Mouse (Mus musculus): Measurements from ENCODE around the gene Pcolce2. TPM values are rescaled to one million over a fixed set of nuclear protein-coding genes. Genes with fewer than 3 reads are reported as not detected.

Gene Pcolce2
- total RNA-seq, 2 experiments from 2014 or later = 5.6 to 6.6 TPM

DNA sequence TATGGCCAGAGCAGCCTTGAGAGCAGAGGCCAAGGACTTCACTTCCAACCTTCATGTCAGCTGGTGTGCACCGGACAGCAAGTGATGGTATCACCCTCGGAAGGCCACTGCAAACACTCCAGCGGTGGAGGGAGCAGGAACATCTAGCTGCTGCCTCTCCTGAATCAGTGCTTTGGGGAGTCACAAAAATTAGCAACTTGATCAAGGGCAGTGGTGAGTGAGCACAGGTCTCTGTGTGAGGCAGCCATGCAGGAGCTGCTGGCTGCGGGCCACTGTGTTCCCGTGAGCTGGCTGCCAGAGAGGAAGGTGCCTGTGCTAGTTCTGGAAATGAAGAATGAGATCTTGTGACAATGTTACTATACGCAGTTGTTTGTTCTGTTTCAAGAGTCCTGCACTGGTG, 16.0 kb downstream of the Pcolce2 start:
- DNase-seq (ENCODE audit: low spot score in 2 of 2) = no peak

DNA sequence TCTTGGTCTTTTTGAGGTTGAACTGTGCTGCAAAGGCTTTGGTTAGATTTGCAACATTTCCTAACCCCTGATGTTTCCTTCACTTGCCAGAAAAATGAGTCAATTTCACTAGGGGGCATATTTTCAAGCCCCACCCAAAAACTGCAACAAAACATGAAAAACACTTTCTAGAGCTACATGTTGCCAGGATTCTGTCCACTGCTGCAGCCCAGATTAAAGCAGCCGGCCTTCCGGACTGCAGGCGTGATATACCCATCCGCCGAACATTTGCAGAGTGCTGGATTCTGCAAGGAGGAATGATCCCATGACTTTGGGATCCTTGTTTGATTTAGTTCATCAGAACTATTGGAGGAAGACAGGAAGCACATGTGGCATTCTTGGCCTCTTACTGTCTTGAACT, 17.0 kb downstream of the Pcolce2 start:
- DNase-seq (ENCODE audit: low spot score in 2 of 2) = no peak

DNA sequence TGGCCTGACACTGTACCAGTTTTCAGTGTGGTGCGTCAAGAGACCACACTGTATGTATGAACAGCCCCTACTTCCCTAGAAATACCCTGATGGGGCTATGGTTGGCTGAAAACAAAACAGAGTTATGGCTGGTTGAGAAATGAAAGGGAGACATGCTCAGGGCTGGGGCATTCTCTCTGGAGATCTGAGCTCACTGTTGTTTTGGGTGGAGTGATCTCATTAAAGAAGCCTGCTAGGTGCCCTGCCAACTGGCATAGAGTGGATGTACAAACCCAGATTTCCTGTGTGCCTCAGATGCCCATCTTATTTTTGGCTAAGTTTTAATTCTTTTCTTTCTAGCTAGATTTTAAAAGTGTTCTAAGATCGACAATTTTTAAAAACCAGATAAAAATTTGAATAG, 20.5 kb downstream of the Pcolce2 start:
- no peak for DNase-seq (ENCODE audit: low spot score in 2 of 2)

DNA sequence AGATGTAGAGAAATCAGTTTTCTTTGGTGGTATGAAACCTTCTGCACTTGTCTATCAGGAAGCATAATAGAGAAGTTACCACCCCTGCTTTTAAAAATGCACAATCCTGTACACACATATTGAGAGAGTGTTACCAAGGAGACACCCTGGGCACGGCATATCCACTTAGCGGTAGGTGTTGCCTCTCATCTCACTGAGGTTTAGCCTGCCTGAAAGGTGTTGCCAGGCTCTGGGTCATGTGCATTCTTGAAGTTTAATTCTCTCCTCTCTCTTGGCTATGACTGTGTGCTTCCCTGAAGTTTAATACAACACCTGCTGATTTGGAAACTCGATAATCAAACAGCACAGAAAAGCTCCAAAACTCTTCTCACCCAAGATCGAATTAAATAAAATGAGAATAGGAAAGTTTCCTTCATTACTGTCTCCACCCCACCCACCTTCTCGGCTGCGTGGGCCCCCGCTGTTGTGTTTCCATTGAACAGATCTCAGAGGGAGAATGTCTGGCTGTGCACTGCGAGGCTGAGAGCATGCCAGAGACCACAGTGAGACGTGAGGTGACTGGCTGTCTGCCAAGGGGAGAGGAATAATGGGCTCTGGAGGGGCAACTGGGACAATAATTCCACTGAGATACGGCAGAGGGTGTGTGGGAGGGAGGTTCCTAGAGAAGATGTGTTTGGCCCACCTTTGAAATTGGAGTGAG, 27.0 kb downstream of the Pcolce2 start:
- no peak for DNase-seq (ENCODE audit: low spot score in 2 of 2)

DNA sequence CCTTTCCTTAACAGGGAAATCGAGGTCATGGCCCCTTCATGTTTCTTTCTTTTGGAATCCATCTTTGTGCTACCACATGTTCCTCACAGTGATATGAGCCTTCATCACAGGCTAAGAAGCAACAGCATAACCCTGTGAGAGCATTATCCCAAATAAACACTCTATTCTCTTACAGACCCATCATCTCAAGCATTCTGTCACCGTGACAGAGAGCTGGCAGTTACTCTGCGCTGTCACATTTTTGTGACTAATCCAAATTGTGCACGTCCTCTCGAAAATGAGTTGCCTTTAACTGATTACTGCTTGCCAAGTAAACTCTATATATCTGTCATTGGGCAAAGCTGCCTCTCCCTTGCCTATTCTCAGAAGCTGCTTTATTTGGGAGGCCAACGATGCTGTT, 28.4 kb downstream of the Pcolce2 start:
- no peak for DNase-seq (ENCODE audit: low spot score in 2 of 2)

DNA sequence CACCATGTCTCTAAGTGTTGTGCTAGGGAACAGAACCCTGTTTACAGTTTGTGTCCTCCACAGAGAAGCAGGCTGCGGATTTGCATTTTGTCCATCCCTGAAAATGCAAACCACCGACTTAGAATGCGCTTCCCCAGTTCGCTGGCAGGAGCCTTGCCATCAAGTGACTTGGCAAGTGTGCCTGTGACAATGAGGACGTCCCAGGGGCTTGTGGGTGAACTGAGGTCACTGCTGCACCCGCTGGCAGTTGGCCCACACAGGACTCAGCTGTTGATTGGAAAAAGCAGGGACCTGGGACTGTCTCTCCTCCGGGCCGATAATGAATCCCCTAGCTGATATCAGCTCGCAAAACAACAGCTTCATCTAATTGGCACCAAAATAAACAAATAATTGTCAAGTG, 30.4 kb downstream of the Pcolce2 start:
- DNase-seq (ENCODE audit: low spot score in 2 of 2) = peak; percentile 21 to 31

DNA sequence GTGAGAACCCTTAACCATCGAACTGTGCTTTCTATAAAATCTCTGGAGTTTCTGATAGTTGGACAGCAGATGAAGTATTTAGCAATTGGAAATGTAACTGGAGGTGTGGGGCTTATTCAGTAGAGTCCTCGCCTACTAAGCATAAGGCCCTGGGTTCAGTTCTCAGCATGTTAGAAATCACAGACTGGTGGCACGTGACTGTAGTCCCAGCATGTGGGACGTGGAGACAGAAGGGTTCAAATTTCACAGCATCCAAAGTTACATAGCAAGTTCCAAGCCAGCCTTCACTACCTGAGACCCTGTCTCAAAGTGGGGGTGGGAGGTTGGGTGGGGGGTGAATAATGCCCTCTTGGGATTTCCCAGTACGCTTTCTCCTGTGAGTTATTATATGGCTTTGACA, 30.9 kb downstream of the Pcolce2 start:
- no peak for DNase-seq (ENCODE audit: low spot score in 2 of 2)

DNA sequence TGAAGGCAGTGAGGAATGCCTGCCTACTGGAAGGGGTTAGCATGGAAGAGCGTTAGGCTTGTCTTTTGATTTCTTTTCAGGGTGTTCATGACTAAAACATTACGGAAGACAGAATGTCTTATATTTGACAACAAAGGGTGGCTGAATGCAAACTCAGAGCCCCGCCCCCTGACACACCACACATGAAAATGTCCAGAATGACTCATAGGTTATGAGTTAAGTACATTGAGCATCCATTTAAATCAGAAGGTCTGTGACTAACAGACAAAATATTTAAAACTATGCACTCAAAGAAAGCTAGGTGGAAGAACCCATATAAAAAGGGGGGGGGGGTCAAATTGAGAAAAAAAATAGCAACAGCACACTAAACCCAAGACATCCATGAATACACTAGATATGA, 34.9 kb downstream of the Pcolce2 start:
- no peak for DNase-seq (ENCODE audit: low spot score in 2 of 2)

DNA sequence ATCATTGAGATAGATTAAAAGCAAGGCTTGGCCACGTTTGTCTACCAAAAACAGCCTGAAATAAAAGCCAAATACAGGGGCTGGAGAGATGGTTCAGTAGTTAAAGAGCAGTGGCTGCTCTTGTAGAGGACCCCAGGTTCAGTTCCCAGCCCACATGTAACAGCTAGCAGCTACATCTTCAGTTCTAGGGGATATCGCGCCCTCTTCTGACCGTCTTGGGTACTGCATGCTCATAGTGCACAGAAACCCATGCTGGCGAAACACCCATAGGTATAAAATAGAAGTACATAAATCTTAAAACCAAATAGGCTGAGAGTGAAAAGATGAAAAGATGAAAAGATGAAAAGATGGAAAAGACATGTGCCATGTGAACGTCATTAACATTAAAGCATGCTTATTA, 35.4 kb downstream of the Pcolce2 start:
- DNase-seq (ENCODE audit: low spot score in 2 of 2) = no peak

DNA sequence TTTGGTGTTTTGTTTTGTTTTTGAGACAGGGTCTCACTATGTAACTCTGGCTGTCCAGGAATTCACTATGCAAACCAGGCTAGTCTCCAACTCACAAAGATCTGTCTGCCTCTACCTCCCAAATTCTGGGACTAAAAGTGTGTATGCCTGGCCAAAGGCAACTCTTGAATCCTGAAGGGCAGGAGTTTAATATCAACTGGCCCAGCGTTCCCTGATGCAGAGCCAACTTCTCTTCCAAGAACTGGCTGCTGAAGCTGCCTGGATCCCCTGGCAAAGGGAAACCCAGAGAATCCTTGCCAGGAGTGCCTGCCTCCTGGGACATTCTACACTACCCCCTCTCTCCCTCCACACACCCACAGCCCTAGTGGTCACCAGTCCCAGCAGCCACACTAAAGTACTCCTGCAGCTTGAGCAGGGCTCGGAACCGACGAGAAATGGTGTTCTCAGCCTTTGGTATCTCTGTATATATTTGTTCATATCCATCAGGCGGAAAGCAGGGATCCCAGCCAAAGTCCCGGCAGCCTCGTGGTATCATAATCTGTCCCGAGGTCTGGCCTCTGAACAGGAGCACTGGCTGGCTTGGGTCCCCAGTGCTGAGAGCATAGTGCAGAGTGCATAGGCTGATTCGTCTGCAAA, 37.8 kb downstream of the Pcolce2 start:
- DNase-seq (ENCODE audit: low spot score in 2 of 2) = peak; percentile 22 to 59

DNA sequence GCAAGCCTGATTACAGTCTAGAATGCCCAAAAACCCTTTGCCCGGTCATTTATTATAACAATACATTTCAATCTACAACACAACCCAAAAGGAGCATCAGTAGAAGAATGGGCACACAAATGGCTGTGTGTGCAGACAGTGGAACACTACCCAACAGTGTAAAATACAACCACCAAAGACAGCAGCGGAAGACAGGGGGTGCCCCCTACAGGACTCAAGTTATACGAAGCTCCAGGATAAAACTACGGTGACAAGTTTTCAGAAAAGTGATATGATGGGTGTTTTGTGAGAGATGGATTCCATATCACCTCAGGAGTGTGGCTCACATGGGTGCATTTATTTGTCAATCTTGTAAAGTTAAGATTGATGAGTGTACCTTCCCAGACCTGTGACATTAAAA, 38.6 kb downstream of the Pcolce2 start:
- DNase-seq (ENCODE audit: low spot score in 2 of 2) = no peak

DNA sequence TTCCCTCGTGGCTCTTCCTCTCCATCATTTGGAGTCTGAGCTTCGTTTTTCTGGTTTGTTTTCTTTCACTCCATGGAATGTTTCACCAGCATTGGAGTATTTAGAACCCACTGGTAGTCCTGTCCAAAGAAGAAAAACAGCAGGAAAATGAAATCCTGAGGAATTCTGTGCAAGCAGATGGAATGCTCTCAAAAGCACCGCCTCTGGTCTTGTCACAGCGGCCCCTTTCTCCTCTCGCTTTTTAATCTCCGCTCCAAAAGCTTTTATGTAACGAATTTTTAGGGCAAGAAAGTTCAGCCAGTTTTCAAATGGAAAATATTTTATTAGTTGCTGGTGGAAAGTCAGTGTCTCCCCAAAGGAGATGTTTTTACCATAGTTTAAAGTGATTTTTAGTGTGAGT, 42.6 kb downstream of the Pcolce2 start:
- no peak for DNase-seq (ENCODE audit: low spot score in 2 of 2)

DNA sequence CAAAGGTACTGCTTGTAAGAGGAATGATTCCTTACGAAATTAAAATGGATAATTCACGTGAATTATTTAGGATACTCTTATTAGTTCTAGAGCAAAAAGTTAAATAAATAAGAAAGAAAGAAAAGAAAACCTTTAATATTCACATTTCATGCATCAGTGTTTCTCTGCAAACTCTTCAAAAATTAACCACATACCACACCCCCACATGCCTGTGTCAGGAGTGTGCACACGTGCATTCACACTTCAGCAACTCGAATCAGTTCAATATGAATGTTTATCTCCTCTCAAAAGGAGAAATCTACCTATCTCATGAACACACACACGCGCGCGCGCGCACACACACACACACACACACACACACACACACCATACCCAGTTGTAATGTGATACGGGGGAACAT, 43.3 kb downstream of the Pcolce2 start:
- no peak for DNase-seq (ENCODE audit: low spot score in 2 of 2)

DNA sequence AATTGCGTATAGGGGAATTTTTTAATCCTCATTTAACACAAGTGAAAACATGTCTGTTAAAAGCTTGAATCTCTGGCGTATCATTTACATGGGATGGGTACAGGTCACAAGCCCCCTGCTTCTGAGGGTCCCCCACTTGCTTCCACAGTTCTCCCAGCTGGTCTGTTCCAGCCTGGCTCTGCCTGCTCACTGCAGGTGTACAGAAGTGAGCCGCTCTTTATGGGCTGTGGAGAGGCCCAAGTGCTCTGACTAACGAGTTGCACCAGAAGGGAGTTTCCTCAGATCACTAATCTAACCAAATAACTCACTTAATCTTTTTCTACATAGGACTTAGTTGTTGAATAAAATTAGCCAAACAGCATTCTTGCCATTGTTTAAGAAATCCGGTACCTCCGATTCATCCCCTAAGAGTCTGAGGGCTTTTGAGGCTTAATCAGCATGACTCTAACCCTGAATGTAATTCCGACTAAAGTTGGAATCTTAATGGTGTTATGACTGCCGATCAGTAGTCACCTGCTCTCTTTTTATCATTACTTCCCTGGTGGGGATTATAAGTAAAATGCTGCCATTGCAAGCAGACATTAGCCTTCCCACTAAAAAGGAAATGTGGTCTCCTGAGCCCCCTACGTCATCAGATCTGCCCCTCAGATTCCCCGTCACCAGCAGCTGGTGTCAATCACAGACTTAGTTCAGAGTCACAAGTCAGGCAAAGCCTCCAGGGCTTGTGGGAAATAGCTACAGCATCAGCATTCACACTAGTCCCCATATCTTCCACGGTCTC, 48.4 kb downstream of the Pcolce2 start:
- DNase-seq (ENCODE audit: low spot score in 2 of 2) = no peak

DNA sequence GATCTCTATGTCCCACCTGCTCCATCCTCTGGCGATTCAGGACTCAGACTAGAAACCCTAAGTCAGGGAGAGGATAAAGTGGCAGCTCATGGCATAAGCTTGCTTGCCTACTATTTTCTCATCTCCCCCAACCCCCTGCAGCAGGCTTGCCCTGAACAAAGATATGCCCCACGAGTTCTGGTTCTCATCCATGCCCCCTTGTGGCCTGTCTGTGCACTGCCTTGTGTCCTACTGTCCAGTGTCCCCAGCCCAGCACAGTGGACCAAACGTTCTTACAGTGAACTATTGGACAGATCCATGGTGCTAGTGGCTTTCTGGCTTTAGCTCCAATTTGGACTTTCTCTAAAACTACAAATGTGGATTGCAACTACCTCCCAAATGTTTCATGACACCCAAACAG, 50.7 kb downstream of the Pcolce2 start:
- DNase-seq (ENCODE audit: low spot score in 2 of 2) = no peak

DNA sequence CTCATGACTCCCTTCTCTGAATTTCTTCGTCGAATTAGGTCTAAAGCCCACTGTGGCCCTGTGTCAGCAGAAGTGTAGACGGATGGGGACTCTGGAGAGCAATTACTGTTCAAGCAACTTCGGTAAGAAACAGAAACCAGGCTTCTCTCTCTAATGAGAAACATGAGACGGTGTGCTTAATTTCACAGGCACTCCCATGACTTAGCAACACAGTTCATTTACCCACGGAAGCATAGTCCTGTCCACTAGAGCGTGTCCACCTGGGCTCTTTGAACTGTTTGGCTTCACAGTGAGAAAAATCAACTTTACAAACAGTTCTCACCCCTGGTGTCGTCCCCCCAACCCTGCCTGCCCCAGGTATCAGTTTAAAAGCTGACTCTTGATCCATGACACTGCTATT, 55.4 kb downstream of the Pcolce2 start:
- DNase-seq (ENCODE audit: low spot score in 2 of 2) = no peak

DNA sequence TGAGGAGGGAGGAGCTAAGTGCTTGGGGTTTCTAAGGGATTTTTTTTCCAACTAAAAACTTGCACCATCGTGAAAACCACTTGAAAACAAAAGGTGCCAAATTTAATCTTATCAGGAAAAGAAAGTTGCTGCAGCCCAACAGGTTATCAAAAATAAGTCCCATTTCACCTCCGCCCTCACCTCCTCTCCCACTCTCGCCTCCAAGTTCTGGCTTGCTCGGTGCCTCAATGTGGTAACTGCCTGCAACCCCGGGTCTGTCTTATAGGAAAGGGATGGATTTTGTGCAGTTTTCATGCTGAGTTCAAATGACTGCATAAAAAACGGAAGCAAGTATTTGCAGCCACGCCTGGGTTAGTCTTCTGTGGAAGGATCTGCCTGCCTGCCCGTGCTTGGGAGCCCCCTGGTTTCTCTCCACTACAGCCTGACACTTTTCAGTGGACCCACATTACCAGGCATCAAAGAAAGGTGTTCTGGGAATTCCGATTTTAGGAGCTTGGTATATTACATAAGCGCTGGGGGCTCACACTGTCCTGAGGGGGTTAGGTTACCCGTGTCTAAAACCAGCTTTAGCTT, 56.2 kb downstream of the Pcolce2 start:
- no peak for DNase-seq (ENCODE audit: low spot score in 2 of 2)

DNA sequence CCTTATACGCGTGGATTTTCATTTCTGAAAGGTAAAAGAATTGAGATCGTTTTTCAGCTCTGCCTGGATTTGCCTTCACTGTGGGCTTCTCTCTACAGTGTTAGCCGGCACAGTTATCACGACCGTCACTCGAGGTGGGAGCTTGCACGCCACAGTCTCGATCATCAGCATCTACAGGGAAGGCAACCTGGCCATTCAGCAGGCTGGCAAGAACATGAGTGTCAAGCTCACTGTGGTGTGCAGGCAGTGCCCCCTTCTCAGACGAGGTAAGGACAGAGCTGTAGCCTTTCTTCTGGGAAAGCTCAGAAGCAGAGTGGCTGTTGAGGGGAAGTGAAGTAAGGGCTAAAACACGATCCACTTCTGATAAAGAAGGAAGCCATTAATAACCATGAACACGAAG, 57.1 kb downstream of the Pcolce2 start:
- DNase-seq (ENCODE audit: low spot score in 2 of 2) = no peak

DNA sequence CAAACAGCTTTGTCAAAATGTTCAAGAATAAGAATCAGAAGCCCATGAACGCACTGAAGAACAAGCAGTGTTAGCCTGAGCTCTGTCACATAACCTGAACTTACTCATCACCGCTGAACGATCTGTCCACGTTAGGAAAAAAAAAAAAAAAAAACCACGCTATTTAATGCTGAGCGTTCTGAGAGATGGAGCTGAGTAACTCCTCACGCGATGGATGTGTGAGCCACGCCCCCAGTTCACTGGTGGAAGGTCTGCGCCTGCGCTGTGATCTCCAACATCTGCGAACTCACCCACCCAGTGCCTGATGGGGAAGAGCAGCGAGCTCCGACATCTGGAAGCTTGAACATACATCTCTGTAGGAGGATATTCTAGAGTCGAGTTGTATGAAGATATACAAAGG, 57.6 kb downstream of the Pcolce2 start:
- no peak for DNase-seq (ENCODE audit: low spot score in 2 of 2)

DNA sequence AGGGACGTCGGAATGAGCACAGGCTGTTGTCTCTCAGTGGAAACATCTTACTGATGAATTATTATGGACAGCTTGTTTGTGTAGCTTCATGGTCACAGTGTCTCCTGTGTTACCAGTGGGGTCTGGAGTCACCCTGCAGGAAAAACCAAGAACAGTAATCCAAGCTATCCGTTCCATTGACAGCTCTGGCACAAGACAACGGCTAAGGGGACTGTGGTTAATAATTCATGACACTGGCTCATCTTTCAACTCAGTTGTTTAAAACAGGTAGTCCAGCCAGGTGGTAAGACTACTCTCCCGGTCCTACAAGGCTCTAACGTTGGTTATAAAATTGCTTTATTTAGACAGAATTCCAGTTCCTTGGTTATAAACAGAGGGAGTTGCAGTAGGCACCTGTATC, 59.2 kb downstream of the Pcolce2 start:
- DNase-seq (ENCODE audit: low spot score in 2 of 2) = no peak

DNA sequence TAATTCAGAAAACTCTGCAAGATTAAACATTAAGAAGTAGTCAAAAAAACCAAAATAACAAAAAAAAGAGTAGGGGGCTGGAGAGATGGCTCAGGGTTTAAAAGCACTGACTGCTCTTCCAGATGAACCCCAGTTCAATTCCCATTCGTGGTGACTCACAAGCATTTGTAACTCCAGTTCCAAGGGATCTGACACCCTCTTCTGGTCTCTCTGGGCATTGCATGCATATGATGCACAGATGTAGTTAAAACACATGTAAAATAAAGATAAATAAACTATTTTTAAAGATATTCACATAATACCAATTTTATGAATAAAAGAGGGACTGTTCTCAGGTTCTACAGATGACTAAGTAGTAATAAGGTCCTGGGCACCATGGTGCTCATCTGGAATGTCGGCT, 60.4 kb downstream of the Pcolce2 start:
- peak in 1 of 2 experiments; percentile 30 for DNase-seq (ENCODE audit: low spot score in 2 of 2)

DNA sequence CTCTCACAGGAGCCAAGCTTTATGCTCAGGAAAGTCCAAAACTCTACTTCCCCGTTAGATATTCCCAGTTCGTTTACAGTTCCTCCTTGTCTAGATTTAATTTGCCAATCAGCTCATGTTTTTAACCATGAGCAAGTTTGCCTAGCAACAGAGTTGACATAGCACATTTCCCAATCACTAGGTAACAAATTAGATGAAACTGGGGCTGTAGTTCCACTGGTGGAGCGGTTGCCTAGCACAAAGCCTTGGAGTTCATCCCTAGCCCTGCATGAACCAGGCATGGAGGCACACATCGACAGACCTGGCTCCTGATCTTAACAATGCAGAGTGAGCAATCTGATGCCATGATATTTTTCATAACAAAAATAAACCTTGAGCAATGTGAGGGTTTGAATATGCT, 61.9 kb downstream of the Pcolce2 start:
- no peak for DNase-seq (ENCODE audit: low spot score in 2 of 2)

All from gastrocnemius, postnatal 4 days (tissue).